Mouse (Mus musculus) E14TG2a.4 (cell line): ENCODE measurements around the gene Rpl38.

ENCODE experiments used
- H3K27me3 ChIP-seq: 2 replicates; pipeline ENCODE4 v1.6.1; 2014; ENCODE audit warnings: low read length, control low read depth; ENCODE audit not compliant: insufficient read depth
- H3K36me3 ChIP-seq: 2 replicates; pipeline ENCODE4 v1.6.1; 2014; ENCODE audit warnings: low read length, control low read depth; ENCODE audit not compliant: insufficient read depth
- H3K4me1 ChIP-seq: replicated peaks from 2 replicates; pipeline ENCODE4 v1.6.1; 2014; ENCODE audit warnings: low read depth, low read length, control low read depth
- H3K4me3 ChIP-seq: replicated peaks from 2 replicates; pipeline ENCODE4 v1.5.1; 2014; ENCODE audit warnings: mild to moderate bottlenecking, low read length
- H3K9me3 ChIP-seq: 2 replicates; pipeline ENCODE4 v1.6.1; 2014; ENCODE audit warnings: low read length, control low read depth
- CTCF ChIP-seq: conservative IDR thresholded peaks from 2 replicates; pipeline ENCODE4 v1.5.1; 2014; ENCODE audit warnings: low read length
- NANOG ChIP-seq: IDR thresholded peaks from 2 replicates; pipeline ENCODE4 v1.6.1; 2014; ENCODE audit warnings: borderline replicate concordance, low read length, mixed read lengths
- POU5F1 ChIP-seq: IDR thresholded peaks from 2 replicates; pipeline ENCODE4 v1.6.1; 2014; ENCODE audit warnings: low read length, borderline replicate concordance

Rpl38 gene

GRCm38 (mm10) chr11:114698496-114698895 lies 30.2 kb downstream of the Rpl38 start:
- no peaks in the 10 kb centered on the region for H3K27me3 ChIP-seq
- H3K9me3 ChIP-seq, result no peaks in the 10 kb centered on the region
- no peak overlapping the region for H3K4me3 ChIP-seq
- no peak for TF ChIP-seq POU5F1
- TF ChIP-seq NANOG, result no peak
- no peak for TF ChIP-seq CTCF
- H3K36me3 ChIP-seq, result peaks cover 54% of the 10 kb centered on the region
- peaks cover 47% of the 10 kb centered on the region for H3K4me1 ChIP-seq

- peaks cover 37% of the 10 kb centered on the region for H3K4me1 ChIP-seq
- no peak overlapping the region for H3K4me3 ChIP-seq
- no peaks in the 10 kb centered on the region for H3K9me3 ChIP-seq
Observed at GRCm38 (mm10) chr11:114699511-114699910, 31.2 kb downstream of the Rpl38 start.

GRCm38 (mm10) chr11:114702311-114702995 lies 34.1 kb downstream of the Rpl38 start:
- peaks cover 66% of the 10 kb centered on the region for H3K36me3 ChIP-seq
- TF ChIP-seq NANOG, result no peak
- no peak for TF ChIP-seq CTCF
- TF ChIP-seq POU5F1, result no peak
- H3K9me3 ChIP-seq, result no peaks in the 10 kb centered on the region
- H3K4me1 ChIP-seq, result peaks cover 25% of the 10 kb centered on the region
- no peaks in the 10 kb centered on the region for H3K27me3 ChIP-seq
- H3K4me3 ChIP-seq, result no peak overlapping the region

More at GRCm38 (mm10) chr11:114699511-114699910, 31.2 kb downstream of the Rpl38 start:
- Histone ChIP-seq H3K27me3 (no peaks in the 10 kb centered on the region), H3K36me3 (peaks cover 56% of the 10 kb centered on the region)
- no peak for TF ChIP-seq NANOG
- TF ChIP-seq POU5F1, result no peak
- no peak for TF ChIP-seq CTCF

GRCm38 (mm10) chr11:114702996-114703361 lies 34.7 kb downstream of the Rpl38 start:
- Histone ChIP-seq H3K9me3 (no peaks in the 10 kb centered on the region), H3K36me3 (peaks cover 68% of the 10 kb centered on the region)
- TF ChIP-seq POU5F1 (no peak), CTCF (no peak), NANOG (no peak)

GRCm38 (mm10) chr11:114704071-114704913 lies 36.0 kb downstream of the Rpl38 start:
- TF ChIP-seq POU5F1 (no peak), NANOG (no peak), CTCF (no peak)
- H3K4me3 ChIP-seq, result no peak overlapping the region
- peaks cover 18% of the 10 kb centered on the region for H3K4me1 ChIP-seq
- no peaks in the 10 kb centered on the region for H3K9me3 ChIP-seq
- H3K36me3 ChIP-seq, result peaks cover 71% of the 10 kb centered on the region
- no peaks in the 10 kb centered on the region for H3K27me3 ChIP-seq

More at GRCm38 (mm10) chr11:114702996-114703361, 34.7 kb downstream of the Rpl38 start:
- Histone ChIP-seq H3K4me1 (peaks cover 25% of the 10 kb centered on the region), H3K4me3 (no peak overlapping the region), H3K27me3 (no peaks in the 10 kb centered on the region)

- Histone ChIP-seq H3K9me3 (no peaks in the 10 kb centered on the region), H3K4me3 (no peak overlapping the region), H3K27me3 (no peaks in the 10 kb centered on the region), H3K36me3 (peaks cover 84% of the 10 kb centered on the region), H3K4me1 (peaks cover 14% of the 10 kb centered on the region)
- no peak for TF ChIP-seq POU5F1
- no peak for TF ChIP-seq NANOG
- no peak for TF ChIP-seq CTCF
Observed at GRCm38 (mm10) chr11:114706358-114706757, 38.0 kb downstream of the Rpl38 start.

- TF ChIP-seq CTCF (no peak), NANOG (no peak), POU5F1 (no peak)
- Histone ChIP-seq H3K4me1 (peaks cover 14% of the 10 kb centered on the region), H3K36me3 (peaks cover 77% of the 10 kb centered on the region), H3K4me3 (no peak overlapping the region), H3K27me3 (no peaks in the 10 kb centered on the region), H3K9me3 (no peaks in the 10 kb centered on the region)
Observed at GRCm38 (mm10) chr11:114711393-114711792, 43.1 kb downstream of the Rpl38 start.

GRCm38 (mm10) chr11:114711861-114712260 lies 43.5 kb downstream of the Rpl38 start:
- Histone ChIP-seq H3K4me1 (peaks cover 14% of the 10 kb centered on the region), H3K9me3 (no peaks in the 10 kb centered on the region), H3K27me3 (no peaks in the 10 kb centered on the region), H3K36me3 (peaks cover 77% of the 10 kb centered on the region), H3K4me3 (no peak overlapping the region)
- TF ChIP-seq POU5F1 (no peak), CTCF (no peak)
